Mouse (Mus musculus) kidney, adult 2 months (tissue): ENCODE data around the gene Nynrin.

Source experiments
- CTCF ChIP-seq: fragments of 200-500 bp; conservative IDR thresholded peaks from 2 replicates; pipeline ENCODE4 v1.5.1; 2011; ENCODE audit warnings: low read depth, mild to moderate bottlenecking, control low read depth, low read length, moderate library complexity, mixed read lengths; ENCODE audit not compliant: insufficient read depth, insufficient read length
- POLR2A ChIP-seq: fragments of 200-500 bp; IDR thresholded peaks from one replicate; pipeline ENCODE4 v1.6.1; 2011; ENCODE audit warnings: low read depth, low read length, control low read depth

GRCm38 (mm10) chr14:55918240-55919082 is 64.7 kb downstream of the Nynrin start:
- TF ChIP-seq CTCF (peak; percentile 69), POLR2A (no peak)
